Mouse (Mus musculus) hindbrain, embryonic 15.5 days (tissue): ENCODE results near the gene Dpy19l3. TPM values are rescaled to one million over a fixed set of nuclear protein-coding genes. Genes with fewer than 3 reads are reported as not detected.

Experiments
- ATAC-seq: fragments of 200-750 bp; cut with Nextera tagmentation; 2 replicates; pipeline ENCODE4 v1.8.0; 2017; ENCODE audit warnings: low read depth, moderate number of reproducible peaks, moderate TSS enrichment; ENCODE audit not compliant: low FRiP score
- H3K27ac ChIP-seq: fragments of 300-500 bp; sonication (generic); replicated peaks from 2 replicates; pipeline ENCODE4 v1.5.1; 2015; ENCODE audit warnings: mild to moderate bottlenecking, inconsistent platforms
- H3K27me3 ChIP-seq: fragments of 300-500 bp; sonication (generic); 2 replicates; pipeline ENCODE4 v1.6.1; 2015; ENCODE audit warnings: control low read depth, inconsistent platforms
- H3K36me3 ChIP-seq: fragments of 300-500 bp; sonication (generic); 2 replicates; pipeline ENCODE4 v1.6.1; 2015; ENCODE audit warnings: control low read depth, inconsistent platforms
- H3K4me1 ChIP-seq: fragments of 300-500 bp; sonication (generic); replicated peaks from 2 replicates; pipeline ENCODE4 v1.6.1; 2015; ENCODE audit warnings: control low read depth, inconsistent platforms
- H3K4me2 ChIP-seq: fragments of 300-500 bp; sonication (generic); 2 replicates; pipeline ENCODE4 v1.6.1; 2015; ENCODE audit warnings: moderate library complexity, mild to moderate bottlenecking, inconsistent platforms
- H3K4me3 ChIP-seq: fragments of 300-500 bp; sonication (generic); 2 replicates; pipeline ENCODE4 v1.5.1; 2015; ENCODE audit warnings: mild to moderate bottlenecking, inconsistent platforms
- H3K9ac ChIP-seq: fragments of 300-500 bp; sonication (generic); 2 replicates; pipeline ENCODE4 v1.6.1; 2015; ENCODE audit warnings: inconsistent platforms
- H3K9me3 ChIP-seq: fragments of 300-500 bp; sonication (generic); 2 replicates; pipeline ENCODE4 v1.6.1; 2016; ENCODE audit warnings: control low read depth, inconsistent platforms
- WGBS: fragments of 180-500 bp; shearing (Covaris S2); methylation state at CpG from one replicate; pipeline ENCODE4 v1.1.7; 2015; 5-methylcytosine and 5-hydroxymethylcytosine counted together
- polyA plus RNA-seq: library from polyadenylated mRNA; unstranded; fragments of >200 nt; fragmentation: Nextera tagmentation; extraction: Ambion mirVana; gene quantifications from 2 replicates; pipeline ENCODE4 v1.2.1, GENCODE M21; 2015

The Dpy19l3 gene
- polyA plus RNA-seq = 39.5 and 43.6 TPM in 2 replicates

DNA sequence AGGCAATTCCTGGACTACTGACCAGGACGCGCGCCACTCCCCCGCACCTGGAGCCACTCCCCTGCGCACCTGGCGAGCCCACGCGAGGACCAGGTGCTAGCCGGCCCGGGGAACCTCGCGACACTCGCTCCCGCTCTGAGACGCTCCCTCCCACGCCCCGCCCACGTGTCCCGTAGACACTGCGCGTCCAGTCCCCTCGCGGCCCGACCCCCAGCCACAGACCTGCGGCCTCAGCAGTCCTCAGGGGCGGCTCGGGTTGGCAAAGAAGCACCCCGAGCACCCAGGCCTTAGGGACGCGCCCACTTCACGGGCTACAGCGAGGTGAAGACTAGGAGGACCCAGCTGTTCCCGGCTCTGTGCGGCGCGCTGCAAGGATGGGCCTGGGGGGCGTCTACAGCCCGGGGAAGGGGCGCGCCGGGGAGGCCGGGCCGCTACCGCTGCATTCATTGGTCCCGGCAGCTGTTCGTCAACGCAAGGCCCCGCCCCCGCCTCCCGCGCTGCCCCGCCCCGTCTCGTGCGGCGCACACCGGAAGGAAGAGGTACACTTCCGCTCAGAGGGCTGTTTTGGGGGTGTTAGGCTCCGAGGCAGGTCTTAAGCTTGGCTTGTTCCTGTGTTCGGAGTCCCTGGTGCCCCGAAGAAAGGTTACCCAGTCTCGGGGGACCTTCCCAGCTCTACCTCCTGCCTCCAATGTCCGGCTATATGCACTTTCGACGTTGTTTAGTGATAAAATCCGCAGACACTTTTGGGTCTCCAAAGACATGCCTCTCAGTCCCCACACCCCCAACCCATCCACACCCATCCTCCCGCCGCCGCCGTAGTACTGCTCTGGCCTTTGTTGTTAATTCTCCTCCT is at the start of gene Dpy19l3:
Gene Dpy19l3, minus strand, starts transcription at position 422 of the 853 bp plus-strand sequence.
- no peaks in the 10 kb centered on the region for H3K27me3 ChIP-seq
- peak within 1 kb of the TSS; percentile 80 for H3K4me3 ChIP-seq
- H3K4me1 ChIP-seq = peaks cover 13% of the 10 kb centered on the region
- peak within 1 kb of the TSS; percentile 95 for H3K4me2 ChIP-seq
- H3K9ac ChIP-seq = peak within 1 kb of the TSS; percentile 64
- under 1% methylated on average over 62 of the region's 70 CpGs for WGBS
- peak; percentile 98 for ATAC-seq
- H3K36me3 ChIP-seq = peaks cover 12% of the 10 kb centered on the region
- H3K9me3 ChIP-seq = no peaks in the 10 kb centered on the region
- peak within 1 kb of the TSS; percentile 69 for H3K27ac ChIP-seq

DNA sequence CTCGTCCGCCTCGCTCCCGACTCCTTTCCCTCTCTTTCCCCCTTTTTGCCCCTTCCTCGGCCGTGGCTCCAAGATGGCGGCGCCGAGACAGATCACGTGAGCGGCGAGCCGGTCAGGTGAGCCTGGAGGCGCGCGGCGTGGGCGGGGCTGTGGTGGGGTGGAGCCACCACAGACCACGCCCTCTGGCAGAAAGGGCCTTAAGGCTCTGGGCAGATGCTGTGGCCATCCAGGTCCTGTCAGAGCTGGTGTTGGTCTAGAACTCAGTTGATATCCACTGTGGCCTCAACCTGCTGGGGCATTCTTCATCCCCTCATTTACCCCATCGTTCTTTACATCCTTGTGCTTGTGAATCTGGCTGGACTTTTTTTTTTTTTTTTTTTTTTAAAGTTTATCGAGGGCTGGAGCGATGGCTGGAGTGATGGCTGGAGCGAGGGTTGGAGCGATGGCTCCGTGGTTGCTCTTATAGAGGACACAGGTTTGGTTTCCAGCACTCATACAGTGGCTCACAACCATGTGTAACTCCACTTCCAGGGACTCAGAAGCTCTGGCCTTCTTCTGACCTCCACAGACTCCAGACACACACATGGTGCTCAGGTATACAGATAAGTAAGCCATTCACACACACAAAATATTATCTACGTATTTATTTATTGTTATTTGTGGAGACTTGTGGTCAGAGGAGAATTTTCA is 48.8 kb upstream of the Dpy19l3 start, which contains the start of gene Zfp507:
Gene Zfp507, minus strand, starts transcription at position 98 of the 690 bp plus-strand sequence.
- Histone ChIP-seq H3K9me3 (no peaks in the 10 kb centered on the region), H3K9ac (peak within 1 kb of the TSS; percentile 94), H3K27ac (peak within 1 kb of the TSS; percentile 92), H3K4me1 (peaks cover 22% of the 10 kb centered on the region), H3K4me2 (peak within 1 kb of the TSS; percentile 85), H3K4me3 (peak within 1 kb of the TSS; percentile 75), H3K27me3 (no peaks in the 10 kb centered on the region), H3K36me3 (peaks cover 25% of the 10 kb centered on the region)
- ATAC-seq = peak; percentile 96
- 22% methylated on average over 26 of the region's 26 CpGs for WGBS

DNA sequence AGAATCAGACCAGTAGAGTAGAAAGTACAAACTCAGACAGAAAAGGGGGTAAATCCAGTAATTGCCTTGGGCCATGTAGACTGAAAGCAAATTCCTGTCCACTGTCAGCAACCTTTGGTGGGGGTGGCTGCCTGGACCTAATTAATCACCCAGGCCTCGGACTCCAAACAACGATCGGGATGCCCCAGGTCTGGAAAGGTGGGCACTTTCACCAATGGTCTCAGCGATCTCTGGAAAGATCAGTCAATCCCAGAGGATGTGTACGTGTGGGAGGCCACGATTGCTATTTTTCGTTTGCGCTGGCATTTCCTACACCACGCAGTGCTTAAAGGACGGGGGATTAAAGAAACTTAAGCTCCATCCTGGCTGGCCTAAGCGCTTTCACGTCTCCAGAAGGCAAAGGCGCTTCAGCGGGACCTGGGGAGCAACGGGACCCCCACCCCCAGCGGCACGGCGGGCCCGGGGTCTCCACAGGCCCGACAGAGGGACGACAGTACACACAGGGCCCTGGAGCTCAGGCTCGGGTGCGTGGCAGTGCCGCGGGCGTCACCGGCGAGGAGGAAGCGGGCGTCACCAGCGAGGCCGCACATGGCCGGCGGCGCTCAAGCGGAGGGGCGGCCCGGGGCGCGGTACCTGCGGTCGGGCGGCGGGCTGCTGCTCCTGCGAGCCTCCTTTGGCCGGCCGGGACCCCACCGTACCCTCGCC is 48.1 kb upstream of the Dpy19l3 start:
- peaks cover 22% of the 10 kb centered on the region for H3K4me1 ChIP-seq
- H3K36me3 ChIP-seq = peaks cover 25% of the 10 kb centered on the region
- H3K27ac ChIP-seq = peak overlapping the region; percentile 92
- H3K9me3 ChIP-seq = no peaks in the 10 kb centered on the region
- peak overlapping the region; percentile 75 for H3K4me3 ChIP-seq
- under 1% methylated on average over 44 of the region's 49 CpGs for WGBS
- peak overlapping the region; percentile 94 for H3K9ac ChIP-seq
- H3K27me3 ChIP-seq = no peaks in the 10 kb centered on the region
- peak overlapping the region; percentile 85 for H3K4me2 ChIP-seq
- peak; percentile 91 for ATAC-seq

DNA sequence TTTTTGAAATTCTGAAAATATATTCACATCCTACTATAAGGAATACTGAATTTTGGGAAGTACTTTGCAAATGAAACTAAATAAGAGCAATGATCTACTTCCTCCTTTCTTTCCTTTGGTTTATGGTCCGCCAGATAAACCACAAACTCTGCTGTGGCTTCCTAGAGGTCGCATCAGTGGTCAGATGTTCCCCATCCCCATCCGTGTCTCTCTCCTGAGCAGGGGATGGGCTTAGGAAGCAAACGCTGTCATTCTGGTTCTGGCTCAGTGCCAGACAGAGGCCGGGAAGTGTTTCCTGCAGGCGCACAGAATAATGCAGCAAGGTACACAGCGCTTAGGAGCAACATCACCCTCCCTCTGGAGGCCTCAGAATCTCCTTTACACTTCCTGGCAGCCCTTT is 41.9 kb upstream of the Dpy19l3 start:
- ATAC-seq = no peak
- peaks cover 13% of the 10 kb centered on the region for H3K4me1 ChIP-seq
- WGBS = 55% methylated on average over 7 of the region's 7 CpGs
- H3K4me2 ChIP-seq = no peak overlapping the region
- no peak overlapping the region for H3K4me3 ChIP-seq
- no peak overlapping the region for H3K9ac ChIP-seq
- H3K27me3 ChIP-seq = no peaks in the 10 kb centered on the region
- H3K9me3 ChIP-seq = no peaks in the 10 kb centered on the region
- peaks cover 51% of the 10 kb centered on the region for H3K36me3 ChIP-seq
- no peak overlapping the region for H3K27ac ChIP-seq

DNA sequence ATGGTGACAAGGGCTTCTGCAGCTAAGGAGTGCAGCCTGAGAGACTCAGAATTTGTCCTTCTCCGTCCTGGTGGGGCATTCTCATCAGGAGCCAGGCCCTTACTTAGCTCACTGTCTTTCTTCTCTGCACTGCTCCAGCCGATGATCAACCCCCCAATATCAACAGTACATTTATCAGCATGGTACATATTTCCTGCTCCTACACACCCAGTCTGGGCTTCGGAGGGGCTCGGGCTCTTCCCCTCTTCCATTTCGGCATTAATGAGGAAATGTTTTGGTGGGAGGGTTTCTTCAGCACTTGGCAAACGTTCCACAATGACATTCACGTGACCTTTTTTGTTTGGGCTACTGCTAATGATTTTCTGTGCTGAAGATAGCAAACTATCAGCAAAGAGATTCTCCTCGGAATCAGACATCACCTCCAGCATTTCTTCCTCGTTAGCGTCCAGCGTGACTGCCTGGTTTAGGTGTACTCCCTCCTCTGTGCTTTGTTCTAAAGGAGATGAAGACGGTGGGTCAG is 40.0 kb upstream of the Dpy19l3 start:
- Histone ChIP-seq H3K4me2 (no peak overlapping the region), H3K27me3 (no peaks in the 10 kb centered on the region), H3K4me1 (0 out of 2 replicates have a peak, but pooled peaks cover 6% of the 10 kb centered on the region), H3K27ac (no peak overlapping the region), H3K9me3 (no peaks in the 10 kb centered on the region), H3K9ac (no peak overlapping the region), H3K36me3 (peaks cover 50% of the 10 kb centered on the region), H3K4me3 (no peak overlapping the region)
- no peak for ATAC-seq
- 89% methylated on average over 12 of the region's 12 CpGs for WGBS

DNA sequence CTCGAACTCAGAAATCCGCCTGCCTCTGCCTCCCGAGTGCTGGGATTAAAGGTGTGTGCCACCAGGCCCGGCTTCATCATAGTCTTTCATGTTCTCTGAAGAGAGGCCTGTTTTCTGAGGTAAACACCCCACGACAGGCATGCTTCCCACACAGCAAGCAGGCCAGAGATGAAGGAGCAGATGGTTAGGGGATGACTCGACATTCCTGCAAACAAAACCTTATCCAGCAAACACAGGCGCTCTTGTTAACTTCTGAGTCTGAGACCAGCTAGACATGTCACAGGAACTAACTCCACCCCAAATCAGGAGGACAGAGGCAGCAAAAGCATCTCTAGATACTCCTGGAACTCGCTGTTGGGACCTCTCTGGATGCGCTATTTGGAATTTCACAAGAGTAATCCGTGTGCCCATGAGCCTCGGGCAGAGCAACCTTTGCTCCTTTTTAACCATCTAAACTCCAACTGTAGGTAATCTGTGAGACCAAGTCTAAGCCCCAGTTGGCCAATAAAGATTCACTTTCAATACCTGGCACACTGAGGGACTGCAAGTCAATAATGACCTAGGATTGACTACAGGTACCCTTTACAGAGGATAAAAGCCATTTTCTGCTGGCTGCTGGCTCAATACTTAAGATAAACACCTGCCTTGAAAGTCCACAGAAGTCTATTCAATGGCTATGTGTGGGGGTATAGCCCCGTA is 38.0 kb upstream of the Dpy19l3 start:
- 0 out of 2 replicates have a peak, but pooled peaks cover 6% of the 10 kb centered on the region for H3K4me1 ChIP-seq
- H3K9me3 ChIP-seq = no peaks in the 10 kb centered on the region
- WGBS = 88% methylated on average over 12 of the region's 12 CpGs
- no peak for ATAC-seq
- no peaks in the 10 kb centered on the region for H3K27me3 ChIP-seq
- H3K4me2 ChIP-seq = no peak overlapping the region
- no peak overlapping the region for H3K4me3 ChIP-seq
- H3K36me3 ChIP-seq = peaks cover 50% of the 10 kb centered on the region
- no peak overlapping the region for H3K27ac ChIP-seq
- no peak overlapping the region for H3K9ac ChIP-seq

DNA sequence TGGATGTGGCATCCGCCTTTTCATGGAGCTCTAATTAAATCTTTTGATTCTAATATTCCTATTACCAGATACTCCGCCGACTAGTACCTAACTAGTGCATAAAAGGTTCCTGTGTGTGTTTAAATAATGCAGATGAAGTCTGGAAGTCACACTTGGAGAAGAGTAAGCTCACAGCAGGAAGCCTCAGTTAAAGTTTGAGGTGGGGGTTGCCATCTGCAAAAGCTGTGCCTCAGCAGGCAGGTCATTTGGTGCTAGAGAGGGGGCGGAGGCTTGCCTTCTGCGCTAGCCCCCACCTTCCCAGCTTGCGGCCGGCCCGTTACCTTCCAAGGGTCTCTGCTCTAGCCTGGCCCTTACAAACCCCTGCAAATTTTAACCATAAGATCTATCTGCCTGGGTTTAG is 36.7 kb upstream of the Dpy19l3 start:
- no peak overlapping the region for H3K4me3 ChIP-seq
- no peak overlapping the region for H3K27ac ChIP-seq
- 74% methylated on average over 8 of the region's 8 CpGs for WGBS
- no peaks in the 10 kb centered on the region for H3K9me3 ChIP-seq
- H3K4me2 ChIP-seq = no peak overlapping the region
- H3K4me1 ChIP-seq = no peaks in the 10 kb centered on the region
- ATAC-seq = no peak
- no peak overlapping the region for H3K9ac ChIP-seq
- no peaks in the 10 kb centered on the region for H3K27me3 ChIP-seq
- H3K36me3 ChIP-seq = peaks cover 59% of the 10 kb centered on the region

DNA sequence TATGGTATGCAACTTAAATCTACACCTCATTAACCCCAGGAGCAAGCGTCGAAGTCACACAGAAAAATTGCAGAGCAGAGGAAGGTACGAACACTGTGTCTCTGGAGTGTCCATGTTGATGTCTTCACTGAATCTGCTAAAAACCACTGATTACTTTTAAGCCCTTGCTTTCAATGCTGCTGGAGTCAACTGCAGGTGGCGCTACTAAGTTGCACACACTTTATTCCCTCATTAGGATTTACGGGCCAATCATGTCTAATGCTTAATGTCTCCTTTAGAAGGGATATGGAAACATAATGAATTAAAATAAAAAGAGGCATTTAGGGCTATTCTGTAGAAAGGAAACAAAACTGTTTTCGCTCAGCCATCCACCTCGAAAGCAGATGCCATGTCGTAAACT is 35.9 kb upstream of the Dpy19l3 start:
- no peaks in the 10 kb centered on the region for H3K9me3 ChIP-seq
- no peak overlapping the region for H3K27ac ChIP-seq
- no peak overlapping the region for H3K9ac ChIP-seq
- no peak overlapping the region for H3K4me3 ChIP-seq
- no peak for ATAC-seq
- H3K27me3 ChIP-seq = no peaks in the 10 kb centered on the region
- WGBS = 73% methylated on average over 8 of the region's 8 CpGs
- no peak overlapping the region for H3K4me2 ChIP-seq
- H3K36me3 ChIP-seq = peaks cover 59% of the 10 kb centered on the region
- H3K4me1 ChIP-seq = no peaks in the 10 kb centered on the region

DNA sequence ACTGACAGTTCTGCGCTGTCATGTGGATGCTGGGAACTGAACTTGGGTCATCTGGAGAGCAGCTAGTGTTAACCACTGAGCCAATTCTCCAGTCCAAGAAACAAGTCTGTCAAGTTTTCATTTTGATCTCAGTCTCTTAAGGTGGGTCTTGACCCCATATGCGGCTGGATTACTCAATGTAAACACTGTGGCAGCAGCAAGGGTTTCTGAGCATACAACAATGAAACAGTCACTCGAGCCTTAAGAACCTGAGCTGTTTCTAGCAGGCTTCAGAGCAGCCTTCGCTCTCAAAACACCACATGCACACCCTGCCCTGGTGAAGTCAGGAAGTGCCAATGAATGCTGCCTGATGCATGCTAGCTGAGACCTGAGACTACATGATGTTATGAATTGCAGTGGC is 31.3 kb upstream of the Dpy19l3 start:
- no peak overlapping the region for H3K27ac ChIP-seq
- H3K4me2 ChIP-seq = no peak overlapping the region
- H3K27me3 ChIP-seq = no peaks in the 10 kb centered on the region
- no peaks in the 10 kb centered on the region for H3K9me3 ChIP-seq
- H3K4me3 ChIP-seq = no peak overlapping the region
- WGBS = 90% methylated on average over 4 of the region's 4 CpGs
- H3K36me3 ChIP-seq = peaks cover 41% of the 10 kb centered on the region
- H3K9ac ChIP-seq = no peak overlapping the region
- no peak for ATAC-seq
- H3K4me1 ChIP-seq = no peaks in the 10 kb centered on the region

DNA sequence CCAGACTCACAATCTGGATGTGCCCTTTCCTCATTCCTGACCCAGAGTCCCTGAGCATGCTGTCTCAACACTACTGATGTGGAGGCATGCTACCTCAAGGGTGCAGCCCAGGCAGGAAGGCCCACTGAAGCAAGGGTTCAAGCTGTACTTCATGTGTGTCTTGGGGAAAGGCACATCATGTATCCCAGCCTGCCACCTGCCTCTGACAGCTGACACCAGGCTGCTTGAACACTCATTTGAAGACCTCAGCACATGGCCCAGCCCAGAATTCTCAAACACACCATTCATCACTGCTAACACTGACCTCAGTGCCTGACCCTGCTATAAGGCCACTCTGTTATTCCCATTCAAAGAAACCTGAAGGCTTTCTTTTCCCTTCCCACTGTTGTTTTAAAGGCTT is 28.0 kb upstream of the Dpy19l3 start:
- no peaks in the 10 kb centered on the region for H3K27me3 ChIP-seq
- no peak overlapping the region for H3K27ac ChIP-seq
- H3K4me3 ChIP-seq = no peak overlapping the region
- H3K4me2 ChIP-seq = no peak overlapping the region
- H3K9ac ChIP-seq = no peak overlapping the region
- peaks cover 41% of the 10 kb centered on the region for H3K36me3 ChIP-seq
- no peaks in the 10 kb centered on the region for H3K9me3 ChIP-seq
- ATAC-seq = no peak
- no peaks in the 10 kb centered on the region for H3K4me1 ChIP-seq

DNA sequence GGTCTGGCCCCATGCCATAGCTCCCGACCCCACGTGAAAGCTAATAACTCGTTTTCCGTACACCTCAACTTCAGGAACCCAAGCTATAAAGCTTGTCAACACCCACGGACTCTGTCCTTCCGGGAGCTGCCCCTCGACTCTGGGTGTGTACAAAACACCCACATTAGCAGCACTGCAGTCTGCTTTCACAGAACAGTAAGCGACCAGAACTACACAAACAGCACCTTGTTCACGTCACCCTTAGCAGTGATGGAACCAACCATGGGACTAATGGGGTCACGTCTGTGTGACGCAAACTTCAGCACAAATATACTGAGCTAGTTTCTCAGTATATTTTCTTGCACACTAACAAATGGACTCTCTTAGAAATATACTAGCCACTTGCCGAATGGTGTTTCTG is 19.9 kb upstream of the Dpy19l3 start:
- Histone ChIP-seq H3K4me1 (no peaks in the 10 kb centered on the region), H3K27me3 (no peaks in the 10 kb centered on the region), H3K9ac (no peak overlapping the region), H3K27ac (no peak overlapping the region), H3K4me3 (no peak overlapping the region), H3K4me2 (no peak overlapping the region), H3K9me3 (no peaks in the 10 kb centered on the region), H3K36me3 (peaks cover 58% of the 10 kb centered on the region)
- ATAC-seq = no peak
- 95% methylated on average over 12 of the region's 12 CpGs for WGBS
